Mouse (Mus musculus): ENCODE results near the gene Dstyk.
"Not testable (repeated sequence)": the region's sequence is repeated elsewhere in the genome, so short reads cannot be mapped to it uniquely, and the experiment has no call there.

The Dstyk gene

DNA sequence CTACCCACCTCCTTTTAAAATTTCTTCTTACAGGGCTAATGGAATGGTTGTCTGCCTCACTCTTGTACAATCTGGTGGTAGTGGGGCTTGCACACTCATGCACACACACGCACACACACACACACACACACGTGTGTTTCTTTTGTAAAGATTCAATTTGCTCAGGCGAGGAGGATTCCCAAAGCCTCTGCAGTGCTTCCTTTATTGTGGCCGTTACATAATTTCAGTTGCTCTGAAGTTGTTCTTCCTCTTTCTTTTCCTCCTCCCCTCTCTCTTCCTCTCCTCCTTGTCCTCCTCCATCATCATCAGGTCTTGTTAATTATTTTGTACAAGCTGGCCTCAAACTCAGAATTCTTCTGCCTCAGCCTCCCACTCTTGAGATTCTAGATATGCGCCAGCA is 20.0 kb downstream of the Dstyk start:
- no peak for DNase-seq

- DNase-seq: no peak
Observed at GRCm38 (mm10) chr1:132440896-132441435, 23.6 kb downstream of the Dstyk start.

DNA sequence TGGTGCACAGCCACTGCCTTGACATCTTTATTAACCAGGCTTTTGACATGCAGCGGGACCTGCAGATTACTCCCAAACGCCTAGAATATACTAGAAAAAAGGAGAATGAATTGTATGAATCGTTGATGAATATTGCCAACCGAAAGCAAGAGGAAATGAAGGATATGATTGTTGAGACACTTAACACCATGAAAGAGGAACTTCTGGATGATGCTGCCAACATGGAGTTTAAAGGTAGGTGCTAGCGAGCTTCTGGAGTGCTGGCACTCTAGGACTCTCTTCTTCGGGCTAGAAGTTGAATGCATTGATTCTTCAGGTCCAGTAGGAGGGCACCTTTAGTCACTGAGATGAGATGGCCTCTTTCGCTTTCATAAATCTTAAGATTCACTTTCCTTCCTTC is 32.4 kb downstream of the Dstyk start:
- DNase-seq: no peak

DNA sequence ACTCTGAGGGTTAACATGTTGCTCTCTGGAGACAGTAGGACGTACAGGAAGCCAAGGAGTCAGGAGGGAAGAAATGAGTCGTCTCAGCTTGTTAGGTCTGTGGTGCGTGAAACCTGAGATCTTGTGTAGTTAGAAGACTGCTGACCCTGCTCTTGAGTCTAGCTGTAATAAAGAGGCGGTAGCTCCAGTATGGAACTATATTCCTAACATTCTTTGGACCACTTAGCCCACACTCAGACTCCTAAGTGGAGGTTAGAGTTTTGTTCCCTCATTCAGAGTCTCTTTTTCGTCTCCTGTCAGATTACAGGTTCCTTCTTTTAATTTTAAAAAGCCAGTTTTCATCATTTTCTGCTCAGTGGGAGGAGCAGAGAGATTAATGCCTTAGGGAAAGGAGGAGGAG is 47.3 kb downstream of the Dstyk start:
- no peak for DNase-seq

- no peak for DNase-seq
Observed at GRCm38 (mm10) chr1:132468926-132469325, 51.6 kb downstream of the Dstyk start.

DNA sequence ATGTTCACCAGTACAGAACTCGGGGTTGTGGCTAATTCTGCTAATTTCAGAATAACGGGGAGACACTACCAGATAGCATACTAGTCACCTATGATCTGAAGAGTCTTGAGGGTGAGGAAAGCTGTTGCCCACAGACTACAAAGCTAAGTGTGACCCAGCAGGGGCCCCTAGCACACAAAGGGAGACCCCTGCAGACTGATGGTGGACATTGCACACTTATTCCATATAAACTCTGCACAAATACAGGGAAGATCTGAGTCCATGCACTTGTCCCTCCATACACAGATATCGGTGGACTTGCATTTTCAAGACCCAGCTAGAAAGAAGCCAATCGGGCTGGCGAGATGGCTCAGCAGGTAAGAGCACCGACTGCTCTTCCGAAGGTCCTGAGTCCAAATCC is 52.2 kb downstream of the Dstyk start:
- no peak for DNase-seq

DNA sequence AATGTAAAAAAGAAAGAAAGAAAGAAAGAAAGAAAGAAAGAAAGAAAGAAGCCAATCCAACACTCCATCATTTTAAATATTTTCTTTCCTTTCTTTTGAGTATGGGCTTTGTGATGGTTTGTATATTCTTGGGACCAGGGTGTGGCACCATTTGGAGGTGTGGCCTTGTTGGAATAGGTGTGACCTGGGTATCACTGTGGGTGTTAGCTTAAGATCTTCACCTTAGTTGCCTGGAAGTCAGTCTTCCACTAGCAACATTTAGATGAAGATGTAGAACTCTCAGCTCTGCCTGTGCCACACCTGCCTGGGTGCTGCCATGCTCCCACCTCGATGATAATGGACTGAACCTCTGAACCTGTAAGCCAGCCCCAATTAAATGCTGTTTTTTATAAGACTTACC is 52.7 kb downstream of the Dstyk start:
- not testable (repeated sequence) for DNase-seq

GRCm38 (mm10) chr1:132471032-132471431 is 53.7 kb downstream of the Dstyk start:
- DNase-seq: no peak

DNA sequence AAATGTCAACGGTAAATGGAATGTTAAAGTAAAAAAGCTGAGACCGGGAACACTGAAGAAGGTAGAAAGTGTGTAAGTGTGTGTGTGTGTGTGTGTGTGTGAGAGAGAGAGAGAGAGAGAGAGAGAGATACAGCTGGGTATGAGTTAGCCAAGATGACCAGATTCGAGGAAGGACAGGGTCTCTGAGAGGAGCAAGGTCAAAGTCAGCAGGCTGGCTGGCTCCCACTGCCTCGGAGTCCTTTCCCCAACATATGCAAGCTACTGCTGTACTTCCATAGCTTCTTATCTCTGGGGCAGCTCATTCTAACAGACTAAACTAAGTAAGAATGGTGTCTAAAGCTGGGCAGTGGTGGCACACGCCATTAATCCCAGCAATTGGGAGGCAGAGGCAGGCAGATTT is 54.1 kb downstream of the Dstyk start:
- DNase-seq: no peak

DNA sequence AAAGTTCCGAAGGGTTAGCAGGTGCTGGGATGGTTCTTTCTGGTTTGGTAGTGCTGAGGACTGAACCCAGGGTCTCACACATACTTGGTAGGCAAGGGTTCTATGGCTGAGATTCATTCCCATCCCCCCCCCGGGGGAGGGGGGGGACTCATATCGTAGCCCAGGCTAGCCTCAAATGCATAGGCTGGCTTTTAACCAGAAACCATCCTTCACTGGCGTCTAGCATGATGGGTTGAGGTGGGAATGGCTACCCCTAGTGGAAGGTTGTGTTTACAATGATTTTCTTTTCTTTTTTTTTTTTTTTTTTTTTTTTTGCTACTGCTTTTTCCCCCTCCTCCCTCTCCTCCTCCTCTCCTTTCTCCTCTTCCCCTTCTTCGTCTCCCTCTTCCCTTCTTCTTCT is 55.2 kb downstream of the Dstyk start:
- no peak for DNase-seq

DNA sequence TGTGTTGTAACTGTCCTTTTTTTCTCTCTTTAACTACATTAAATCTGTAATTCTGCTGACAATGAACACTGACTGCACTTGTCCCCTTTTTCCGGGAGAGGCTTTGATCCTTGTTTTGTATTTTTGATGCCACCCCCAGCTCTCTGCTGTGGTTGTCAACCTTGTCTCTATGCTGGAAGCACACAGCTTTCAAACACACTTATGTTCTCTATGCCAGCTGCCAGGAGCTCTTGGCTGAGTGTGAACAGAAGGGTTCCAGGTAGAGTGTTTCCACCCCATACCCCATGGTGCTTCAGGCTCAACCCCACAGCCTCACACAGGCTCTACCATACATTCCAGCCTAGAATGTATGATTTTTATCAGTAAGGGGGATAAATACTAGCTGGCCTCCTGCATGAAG is 57.1 kb downstream of the Dstyk start:
- no peak for DNase-seq

- no peak for DNase-seq
Observed at GRCm38 (mm10) chr1:132476575-132476927, 59.2 kb downstream of the Dstyk start.

DNA sequence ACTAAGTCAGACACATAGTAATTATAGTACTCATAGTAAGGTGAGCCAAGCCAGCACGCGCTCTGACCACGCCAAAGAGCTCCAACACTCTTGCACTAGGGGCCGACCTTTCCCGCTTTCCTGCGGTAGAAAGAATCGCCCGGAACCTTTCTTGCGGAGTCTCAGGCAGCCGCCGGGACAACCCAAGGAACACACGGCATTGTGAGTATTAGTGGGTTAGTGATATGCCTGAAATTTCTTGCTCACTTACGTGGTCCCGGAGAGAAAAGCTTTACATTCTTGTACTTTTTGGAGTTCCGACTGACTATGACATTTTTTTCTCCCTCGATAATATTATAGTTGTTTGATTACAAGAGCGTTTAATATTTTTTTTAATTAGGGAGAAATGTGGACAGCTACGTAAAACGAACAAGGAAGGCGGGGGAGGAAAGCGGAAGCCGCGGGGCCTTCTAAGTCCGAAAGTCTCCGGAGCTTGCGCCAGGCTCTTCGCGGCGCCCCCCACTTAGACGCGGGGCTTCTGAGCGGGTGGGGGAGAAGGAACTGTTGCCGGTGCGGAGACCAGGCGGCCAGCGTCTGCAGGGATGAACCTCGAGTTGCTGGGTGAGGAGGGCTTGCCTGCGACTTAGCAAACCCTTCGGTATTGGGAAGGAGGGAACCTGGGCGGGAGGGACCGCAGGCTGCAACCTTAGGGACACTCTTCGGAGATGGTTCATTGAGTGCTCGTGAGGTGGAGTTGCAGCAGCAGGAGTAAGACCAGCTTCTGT is 59.8 kb downstream of the Dstyk start, which contains the start of gene Rbbp5:
TSS of gene Rbbp5 (plus strand) at position 438 of the 764 bp plus-strand sequence.
- peak; percentile 90 for DNase-seq

DNA sequence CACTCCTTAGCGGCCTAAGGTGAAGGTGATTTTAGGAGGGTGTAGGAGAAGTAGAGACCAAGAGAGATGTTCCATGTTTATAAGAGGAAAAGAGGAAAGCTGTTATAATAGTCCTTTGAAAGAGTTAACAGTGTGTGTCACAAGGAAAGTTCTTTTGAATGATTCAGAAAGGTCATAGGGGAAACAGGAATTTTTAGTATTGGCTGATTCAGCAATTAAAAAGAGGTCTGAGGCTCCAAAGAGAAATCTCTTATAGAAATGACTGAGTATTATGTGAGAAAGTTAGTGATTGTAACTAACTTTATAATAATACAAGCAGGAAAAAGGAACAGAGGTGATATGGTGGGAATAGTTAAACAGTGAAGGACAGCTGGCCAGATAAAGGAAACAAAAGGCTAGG is 62.1 kb downstream of the Dstyk start:
- no peak for DNase-seq

GRCm38 (mm10) chr1:132481619-132482018 is 64.3 kb downstream of the Dstyk start:
- no peak for DNase-seq

- no peak for DNase-seq
Observed at GRCm38 (mm10) chr1:132483234-132483633, 65.9 kb downstream of the Dstyk start.

GRCm38 (mm10) chr1:132483759-132484158 is 66.4 kb downstream of the Dstyk start:
- no peak for DNase-seq

DNA sequence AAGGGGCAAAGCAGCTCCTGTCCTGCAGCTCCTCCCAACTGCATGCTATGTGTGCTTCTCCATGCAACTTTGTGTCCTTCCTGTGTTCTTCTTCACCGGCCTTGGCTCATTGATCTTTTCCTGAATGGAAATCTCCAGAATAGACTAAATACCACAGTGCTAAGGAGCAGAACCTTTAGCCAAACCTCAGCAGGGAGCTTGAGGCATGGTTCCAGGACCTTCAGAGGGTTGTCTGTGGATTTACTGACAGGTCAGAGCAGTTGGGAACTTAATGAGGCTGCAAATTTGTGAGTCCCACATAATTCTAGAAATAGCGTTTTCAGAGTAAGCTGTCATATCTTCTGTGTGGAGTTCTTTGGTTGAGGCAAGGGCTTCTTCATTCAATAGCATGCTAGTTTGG is 83.2 kb downstream of the Dstyk start:
- no peak for DNase-seq

GRCm38 (mm10) chr1:132505155-132505554 is 87.8 kb downstream of the Dstyk start:
- no peak for DNase-seq

GRCm38 (mm10) chr1:132506058-132506457 is 88.7 kb downstream of the Dstyk start, which contains the start of gene Tmem81:
Tmem81 (plus strand) TSS chr1:132506230.
- DNase-seq: no peak

- DNase-seq: no peak
Observed at GRCm38 (mm10) chr1:132506656-132507055, 89.3 kb downstream of the Dstyk start.

- no peak for DNase-seq
Observed at GRCm38 (mm10) chr1:132509771-132510170, 92.4 kb downstream of the Dstyk start.

DNA sequence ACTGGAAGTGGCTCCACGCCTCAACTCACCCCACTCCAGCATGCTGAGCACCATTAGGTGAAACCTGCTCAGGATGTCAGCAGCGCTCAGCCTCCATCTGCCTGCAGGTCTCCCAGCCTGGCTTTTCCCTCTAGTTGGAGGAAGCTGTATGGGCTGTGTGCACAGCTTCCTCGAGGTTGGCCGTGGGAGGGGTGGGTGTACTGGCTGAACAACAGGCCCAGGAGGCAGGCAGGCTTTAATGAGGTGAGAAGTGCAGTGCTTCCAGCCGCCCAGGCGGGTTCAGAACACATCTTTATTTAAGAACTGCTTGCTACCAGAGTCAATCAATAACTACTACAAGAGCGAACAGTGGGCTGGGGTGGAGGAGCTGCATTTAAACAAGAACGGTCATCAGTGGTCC is 94.2 kb downstream of the Dstyk start:
- no peak for DNase-seq

DNA sequence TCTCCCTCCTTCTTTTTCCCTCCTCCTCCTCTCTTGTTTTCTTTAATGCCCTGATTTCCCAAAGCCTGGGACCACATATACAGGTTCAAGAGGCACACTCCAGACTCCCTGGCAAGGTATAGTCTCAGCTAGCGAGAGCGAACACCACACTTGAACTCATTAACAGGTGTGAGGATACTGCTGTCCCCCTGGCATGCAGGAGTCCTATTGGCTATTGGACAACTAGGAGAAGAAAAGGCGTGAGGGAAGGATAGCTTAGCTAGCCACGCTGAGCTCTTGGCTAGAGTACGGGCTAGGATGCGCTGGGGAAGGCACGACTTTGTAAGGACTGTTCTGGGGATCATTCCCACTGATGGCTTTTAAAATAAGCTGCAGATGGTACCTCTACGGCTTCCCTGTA is 94.8 kb downstream of the Dstyk start:
- no peak for DNase-seq

GRCm38 (mm10) chr1:132515339-132515738 is 98.0 kb downstream of the Dstyk start:
- no peak for DNase-seq

Measured in thymus, postnatal 4 days (tissue).